Mouse (Mus musculus): ENCODE measurements around the gene Rps6ka6. TPM values are rescaled to one million over a fixed set of nuclear protein-coding genes. Genes with fewer than 3 reads are reported as not detected.

Rps6ka6 gene
- polyA plus RNA-seq (2015; fragmentation: Nextera tagmentation; extraction: Ambion mirVana): 5.1 and 6.8 TPM in 2 replicates

DNA sequence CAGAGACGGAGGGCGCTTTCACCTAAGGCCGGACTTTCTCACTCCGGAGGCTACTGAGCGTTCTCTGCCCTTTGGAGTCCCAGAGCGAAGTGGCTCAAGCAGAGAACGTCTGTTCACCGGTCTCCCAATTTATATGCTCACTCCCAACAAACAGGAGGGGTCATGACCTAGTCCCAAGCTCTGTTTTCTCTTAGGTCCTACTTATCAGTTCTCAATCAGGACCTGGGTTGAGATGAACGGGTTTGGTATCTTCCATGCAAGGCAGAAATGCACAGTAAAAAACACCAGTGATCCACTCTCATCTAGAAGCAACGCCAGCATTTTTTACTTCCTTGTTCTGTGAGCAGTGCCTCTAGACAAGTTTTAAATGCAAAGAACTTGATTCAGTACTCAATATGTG, at the start of gene Rps6ka6:
Gene Rps6ka6, minus strand, starts transcription at position 101 of the 400 bp plus-strand sequence.

Other genes with a start within 250 kb of the Rps6ka6 start
- gene Hdx, start 159.1 kb upstream of the Rps6ka6 start, polyA plus RNA-seq (2015; fragmentation: Nextera tagmentation; extraction: Ambion mirVana): 0.47 and 0.60 TPM in 2 replicates

Data from adrenal gland, postnatal 0 days (tissue).